Mouse (Mus musculus) heart, adult 10 weeks (tissue): ENCODE results near the gene Abcb1b. TPM values are rescaled to one million over a fixed set of nuclear protein-coding genes. Genes with fewer than 3 reads are reported as not detected.

Source experiments
- polyA plus RNA-seq: library from polyadenylated mRNA; stranded (reverse); fragments of 350-450 nt; fragmentation: Illumina TruSeq; extraction: RNeasy Lipid Tissue Mini Kit (QIAGEN cat#74804); gene quantifications from one replicate; pipeline ENCODE4 v1.2.3, GENCODE M21; 2014; ENCODE audit warnings: low read depth, low replicate concordance

Gene Abcb1b
- polyA plus RNA-seq, result 9.0 TPM

DNA sequence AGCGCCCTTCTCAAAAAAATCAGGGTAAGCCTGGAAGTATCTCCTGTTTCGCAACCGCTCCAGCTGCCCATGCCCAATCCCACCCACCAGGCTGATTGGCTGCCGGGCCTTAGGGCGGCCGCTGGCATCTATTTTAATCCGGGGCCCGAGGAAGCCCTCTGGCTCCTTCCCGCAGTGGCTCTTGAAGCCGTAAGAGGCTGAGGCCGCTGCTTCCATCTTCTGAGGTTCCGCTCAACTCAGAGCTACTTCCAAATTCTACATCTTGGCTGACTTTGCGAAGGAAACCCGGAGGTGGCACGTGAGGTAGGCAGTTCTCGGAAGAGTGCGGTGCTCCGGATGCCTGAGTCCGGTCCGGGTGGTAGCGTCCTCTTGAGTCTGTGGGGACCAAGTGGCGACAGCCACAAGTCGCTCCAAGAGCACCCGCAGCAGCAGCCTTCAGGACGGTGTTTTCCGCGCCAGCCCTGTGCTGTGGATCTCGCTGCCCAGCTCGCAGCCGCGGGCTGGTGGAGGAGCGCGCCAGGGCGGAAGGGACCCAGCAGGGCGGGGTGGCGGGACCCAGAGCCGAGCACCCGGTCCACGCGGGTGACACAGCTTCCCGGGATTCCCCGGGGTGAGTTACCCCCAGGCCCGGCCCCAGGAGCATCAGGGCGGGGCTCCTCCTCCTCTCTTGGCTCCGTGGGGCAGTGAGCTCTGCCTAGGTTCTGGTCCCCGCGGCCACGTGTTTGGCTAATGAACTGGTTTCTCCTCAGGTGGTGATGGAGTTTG lies at the start of gene Abcb1b:
Gene Abcb1b, plus strand, starts transcription at position 161 of the 765 bp plus-strand sequence.

DNA sequence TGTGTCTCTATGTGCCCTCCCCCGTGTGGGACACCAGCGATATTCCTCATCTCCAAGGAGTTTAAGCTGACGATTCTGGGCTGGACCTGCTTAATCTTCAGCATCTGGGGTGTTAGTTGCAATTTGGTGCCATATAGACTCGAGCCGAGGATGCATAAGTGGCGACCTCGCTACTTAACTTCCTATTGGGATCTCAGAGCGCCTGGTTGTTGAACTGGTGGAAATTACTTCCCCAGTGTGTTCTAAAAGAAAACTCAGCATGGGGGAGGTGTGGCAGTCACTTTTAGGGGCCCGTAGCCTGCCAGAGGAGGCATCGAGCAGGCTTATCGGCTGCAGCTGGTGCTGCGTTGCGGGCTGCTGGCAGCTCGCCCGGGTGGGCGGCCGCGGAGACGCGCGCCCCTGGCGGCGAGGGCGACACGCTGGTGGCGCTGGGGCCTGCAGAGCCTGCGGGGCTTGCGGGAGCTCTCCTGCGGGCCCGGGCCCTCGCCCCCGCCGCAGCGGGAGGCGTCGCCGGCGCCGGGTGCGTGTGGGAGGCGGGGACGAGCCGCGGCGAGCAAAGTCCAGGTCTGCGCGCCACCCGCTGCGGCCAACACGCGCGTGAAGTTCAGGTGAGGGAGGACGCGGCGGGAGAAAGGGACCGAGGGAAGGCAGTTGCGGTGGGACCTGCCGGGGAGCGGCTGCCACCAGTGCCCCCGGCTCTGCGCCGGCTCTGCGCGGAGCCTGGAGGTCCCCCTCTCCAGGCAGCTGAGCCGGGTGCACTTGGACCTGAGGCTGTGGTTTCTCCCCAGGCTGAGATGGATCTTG lies 95.6 kb downstream of the Abcb1b start, which contains the start of gene Abcb4:
Gene Abcb4, plus strand, starts transcription at position 418 of the 804 bp plus-strand sequence.

Other genes starting within 250 kb of the Abcb1b start
- gene Rundc3b, start 175.2 kb upstream of the Abcb1b start, polyA plus RNA-seq, result 0.45 TPM
- 15.5 TPM for gene Abcb1a, start 138.1 kb upstream of the Abcb1b start, polyA plus RNA-seq
- gene Abcb4, start 95.6 kb downstream of the Abcb1b start, polyA plus RNA-seq, result 15.4 TPM
- 30.9 TPM for gene Crot, start 199.2 kb downstream of the Abcb1b start, polyA plus RNA-seq